Mouse (Mus musculus): ENCODE results near the gene Kcnh2. TPM values are rescaled to one million over a fixed set of nuclear protein-coding genes. Genes with fewer than 3 reads are reported as not detected.
A peak's percentile ranks its signal among the peaks of the same experiment; 100 is the strongest.

Gene Kcnh2
- polyA plus RNA-seq, 1 experiment from 2014 or later, result 11.9 TPM

GRCm38 (mm10) chr5:24347186-24347875 is 4.1 kb downstream of the Kcnh2 start:
- no peak for DNase-seq (ENCODE audit: low spot score)
- Histone ChIP-seq H3K4me2 (replicated peaks; ENCODE audit: low read depth, low read length) (peak overlapping the region; percentile 99), H3K9ac (ENCODE audit: low read depth, low read length) (no peak overlapping the region), H3K4me1 (replicated peaks; ENCODE audit: control insufficient read depth, insufficient read depth, low read length) (peaks cover 29% of the 10 kb centered on the region), H3K9me3 (ENCODE audit: control insufficient read depth, low read length) (no peaks in the 10 kb centered on the region), H3K27ac (ENCODE audit: low read depth, low read length) (no peak overlapping the region), H3K4me3 (ENCODE audit: low read depth, low read length) (no peak overlapping the region), H3K27me3 (ENCODE audit: control insufficient read depth, insufficient read depth, low read length) (peaks cover 12% of the 10 kb centered on the region; the same call in 1 of the 2 replicates), H3K36me3 (ENCODE audit: control insufficient read depth, insufficient read depth, low read length) (no peaks in the 10 kb centered on the region)
- WGBS, result 61% methylated on average over 7 of the region's 7 CpGs
- no peak for ATAC-seq (ENCODE audit: low FRiP score)

DNA sequence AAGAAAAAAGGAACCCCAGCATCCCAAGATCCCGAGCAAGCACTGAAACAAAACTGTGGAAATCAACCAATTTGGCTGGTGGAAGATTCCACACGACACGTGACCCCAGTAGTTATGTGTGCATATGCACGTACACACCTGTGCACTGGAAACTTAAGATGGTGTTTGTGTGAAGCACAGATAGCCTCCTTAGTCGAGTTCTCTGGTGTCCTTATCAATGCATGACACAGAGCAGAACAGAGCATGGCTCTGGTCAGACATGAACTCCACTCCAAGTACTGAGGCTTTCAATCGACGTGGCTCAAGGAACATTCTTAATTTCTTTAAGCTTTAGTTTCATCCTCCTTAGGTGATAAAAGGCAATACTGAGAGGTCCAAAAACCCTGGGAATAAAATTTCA is 5.1 kb downstream of the Kcnh2 start:
- Histone ChIP-seq H3K9ac (ENCODE audit: low read depth, low read length) (no peak overlapping the region), H3K36me3 (ENCODE audit: control insufficient read depth, insufficient read depth, low read length) (no peaks in the 10 kb centered on the region), H3K4me3 (ENCODE audit: low read depth, low read length) (no peak overlapping the region), H3K4me2 (replicated peaks; ENCODE audit: low read depth, low read length) (no peak overlapping the region), H3K27ac (ENCODE audit: low read depth, low read length) (no peak overlapping the region), H3K4me1 (replicated peaks; ENCODE audit: control insufficient read depth, insufficient read depth, low read length) (peaks cover 27% of the 10 kb centered on the region), H3K27me3 (ENCODE audit: control insufficient read depth, insufficient read depth, low read length) (peaks cover 12% of the 10 kb centered on the region; the same call in 1 of the 2 replicates), H3K9me3 (ENCODE audit: control insufficient read depth, low read length) (no peaks in the 10 kb centered on the region)
- 92% methylated on average over 7 of the region's 7 CpGs for WGBS
- no peak for DNase-seq (ENCODE audit: low spot score)
- no peak for ATAC-seq (ENCODE audit: low FRiP score)

DNA sequence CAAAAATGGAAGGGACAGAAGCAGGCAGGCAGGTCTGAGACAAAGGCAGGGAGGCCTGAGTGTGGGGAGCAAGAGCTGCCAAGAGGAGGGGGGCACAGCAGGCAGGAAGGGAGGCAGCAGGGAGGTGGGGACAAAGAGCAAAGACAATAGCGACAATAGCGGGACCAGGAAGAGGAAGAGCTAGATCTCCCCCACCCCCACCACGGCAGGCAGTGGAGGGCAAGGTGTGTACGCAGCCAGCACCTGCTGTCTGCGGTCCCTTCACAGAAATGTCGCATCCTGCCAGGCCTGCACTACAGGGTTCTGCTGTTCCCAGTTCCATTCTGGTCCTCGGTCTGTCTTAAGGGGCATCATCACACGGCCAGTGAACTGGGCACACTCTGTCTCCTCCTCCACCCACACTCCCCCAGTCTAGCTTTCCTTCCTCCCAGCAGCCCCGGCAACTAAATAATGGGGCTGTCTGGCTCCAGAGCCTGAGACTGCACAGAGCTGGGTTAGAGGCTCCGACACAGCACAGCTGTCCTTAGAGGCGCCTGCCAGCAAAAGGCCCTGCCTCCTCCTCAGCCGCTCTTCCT is 6.8 kb downstream of the Kcnh2 start:
- H3K4me1 ChIP-seq (replicated peaks; ENCODE audit: control insufficient read depth, insufficient read depth, low read length), result peaks cover 26% of the 10 kb centered on the region
- no peaks in the 10 kb centered on the region for H3K36me3 ChIP-seq (ENCODE audit: control insufficient read depth, insufficient read depth, low read length)
- no peaks in the 10 kb centered on the region for H3K9me3 ChIP-seq (ENCODE audit: control insufficient read depth, low read length)
- H3K27ac ChIP-seq (ENCODE audit: low read depth, low read length), result peak overlapping the region; percentile 100
- peak overlapping the region; percentile 69 for H3K9ac ChIP-seq (ENCODE audit: low read depth, low read length)
- ATAC-seq (ENCODE audit: low FRiP score) (peak; percentile 57), DNase-seq (ENCODE audit: low spot score) (peak; percentile 51)
- 13% methylated on average over 12 of the region's 12 CpGs for WGBS
- H3K4me2 ChIP-seq (replicated peaks; ENCODE audit: low read depth, low read length), result peak overlapping the region; percentile 20
- H3K4me3 ChIP-seq (ENCODE audit: low read depth, low read length), result 0 out of 2 replicates have a peak overlapping the region, but pooled peaks have one; percentile 12
- 0 out of 2 replicates have a peak, but pooled peaks cover 9% of the 10 kb centered on the region for H3K27me3 ChIP-seq (ENCODE audit: control insufficient read depth, insufficient read depth, low read length)

DNA sequence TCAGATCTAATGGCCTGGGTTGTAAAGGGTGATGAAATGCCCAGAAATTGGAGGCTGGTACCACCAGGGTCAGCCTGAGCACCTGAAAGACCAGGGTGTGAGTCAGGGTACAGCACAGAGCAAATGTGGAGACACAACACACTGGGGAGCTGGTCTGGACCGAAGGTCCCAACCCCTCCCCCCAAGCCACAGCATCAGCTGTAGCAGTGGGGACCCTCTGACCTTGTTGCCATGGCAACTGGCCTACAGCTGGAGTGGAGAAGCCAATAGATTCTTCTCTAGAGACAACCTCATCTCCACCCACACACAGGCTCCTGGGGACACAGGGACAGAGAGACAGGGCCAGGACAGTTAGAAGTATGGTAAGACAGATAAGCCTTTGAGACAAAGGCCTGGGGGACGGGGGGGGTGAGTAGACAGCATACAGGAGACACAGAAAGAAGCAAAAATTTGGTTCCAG is 7.4 kb downstream of the Kcnh2 start:
- H3K4me3 ChIP-seq (ENCODE audit: low read depth, low read length), result 0 out of 2 replicates have a peak overlapping the region, but pooled peaks have one; percentile 12
- peak overlapping the region; percentile 69 for H3K9ac ChIP-seq (ENCODE audit: low read depth, low read length)
- H3K27me3 ChIP-seq (ENCODE audit: control insufficient read depth, insufficient read depth, low read length), result 0 out of 2 replicates have a peak, but pooled peaks cover 5% of the 10 kb centered on the region
- H3K9me3 ChIP-seq (ENCODE audit: control insufficient read depth, low read length), result no peaks in the 10 kb centered on the region
- ATAC-seq (ENCODE audit: low FRiP score) (peak; percentile 84), DNase-seq (ENCODE audit: low spot score) (peak; percentile 92)
- no peaks in the 10 kb centered on the region for H3K36me3 ChIP-seq (ENCODE audit: control insufficient read depth, insufficient read depth, low read length)
- H3K4me1 ChIP-seq (replicated peaks; ENCODE audit: control insufficient read depth, insufficient read depth, low read length), result peaks cover 26% of the 10 kb centered on the region
- WGBS, result 3% methylated on average over 2 of the region's 2 CpGs
- H3K4me2 ChIP-seq (replicated peaks; ENCODE audit: low read depth, low read length), result peak overlapping the region; percentile 26
- peak overlapping the region; percentile 100 for H3K27ac ChIP-seq (ENCODE audit: low read depth, low read length)

DNA sequence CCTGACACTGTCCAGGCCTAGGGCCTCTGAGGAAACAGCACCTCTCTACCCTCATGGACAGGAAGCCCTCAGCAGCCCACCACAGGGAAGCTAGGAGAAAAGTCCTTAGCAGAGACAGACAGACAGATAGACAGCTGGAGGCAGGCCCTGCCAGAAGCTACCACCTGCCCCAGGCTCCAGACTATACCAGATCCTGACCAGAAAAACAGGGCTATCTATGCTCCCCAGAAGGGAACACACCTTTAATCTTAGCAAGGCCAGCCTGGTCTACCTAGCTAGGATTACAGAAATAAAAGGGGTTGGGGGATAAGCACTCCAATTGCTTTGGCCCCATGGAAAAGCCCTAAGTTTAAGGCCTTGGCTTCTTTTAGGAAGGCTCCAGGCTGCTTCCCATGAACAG is 8.0 kb downstream of the Kcnh2 start:
- H3K9ac ChIP-seq (ENCODE audit: low read depth, low read length), result peak overlapping the region; percentile 29; the same call in 1 of the 2 replicates
- H3K27ac ChIP-seq (ENCODE audit: low read depth, low read length), result peak overlapping the region; percentile 100
- no peaks in the 10 kb centered on the region for H3K36me3 ChIP-seq (ENCODE audit: control insufficient read depth, insufficient read depth, low read length)
- H3K4me3 ChIP-seq (ENCODE audit: low read depth, low read length), result no peak overlapping the region
- H3K9me3 ChIP-seq (ENCODE audit: control insufficient read depth, low read length), result no peaks in the 10 kb centered on the region
- ATAC-seq (ENCODE audit: low FRiP score), result no peak
- no peaks in the 10 kb centered on the region for H3K27me3 ChIP-seq (ENCODE audit: control insufficient read depth, insufficient read depth, low read length)
- no peak overlapping the region; the same call in 1 of the 2 replicates for H3K4me2 ChIP-seq (replicated peaks; ENCODE audit: low read depth, low read length)
- DNase-seq (ENCODE audit: low spot score), result no peak
- peaks cover 23% of the 10 kb centered on the region for H3K4me1 ChIP-seq (replicated peaks; ENCODE audit: control insufficient read depth, insufficient read depth, low read length)

DNA sequence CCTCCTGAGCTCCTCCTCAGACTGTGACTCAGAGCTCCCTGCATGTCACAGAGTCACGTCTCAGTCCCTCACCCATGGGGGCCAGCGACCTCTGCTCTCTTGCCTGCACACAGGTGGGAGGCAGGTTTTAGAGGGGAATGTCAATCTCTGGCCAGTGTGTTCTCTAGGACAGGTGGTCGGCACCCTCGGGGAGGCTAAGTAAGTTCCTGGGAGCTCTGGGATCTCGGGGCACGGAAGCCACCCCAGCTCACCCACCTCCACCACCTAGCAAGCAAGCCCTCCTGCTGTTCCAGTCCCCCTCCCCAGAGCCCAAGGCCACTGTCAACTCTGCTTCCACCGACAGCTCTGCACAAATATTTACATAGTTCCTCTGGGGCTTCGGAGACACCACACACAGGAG is 8.4 kb downstream of the Kcnh2 start:
- Histone ChIP-seq H3K27me3 (ENCODE audit: control insufficient read depth, insufficient read depth, low read length) (no peaks in the 10 kb centered on the region), H3K4me3 (ENCODE audit: low read depth, low read length) (no peak overlapping the region), H3K4me1 (replicated peaks; ENCODE audit: control insufficient read depth, insufficient read depth, low read length) (peaks cover 23% of the 10 kb centered on the region), H3K36me3 (ENCODE audit: control insufficient read depth, insufficient read depth, low read length) (no peaks in the 10 kb centered on the region), H3K9me3 (ENCODE audit: control insufficient read depth, low read length) (no peaks in the 10 kb centered on the region), H3K9ac (ENCODE audit: low read depth, low read length) (0 out of 2 replicates have a peak overlapping the region, but pooled peaks have one; percentile 16), H3K27ac (ENCODE audit: low read depth, low read length) (peak overlapping the region; percentile 100), H3K4me2 (replicated peaks; ENCODE audit: low read depth, low read length) (no peak overlapping the region)
- no peak for ATAC-seq (ENCODE audit: low FRiP score)
- 49% methylated on average over 8 of the region's 8 CpGs for WGBS
- no peak for DNase-seq (ENCODE audit: low spot score)

GRCm38 (mm10) chr5:24342205-24342963 is 9.0 kb downstream of the Kcnh2 start:
- peak overlapping the region; percentile 15; the same call in 1 of the 2 replicates for H3K9ac ChIP-seq (ENCODE audit: low read depth, low read length)
- WGBS, result 78% methylated on average over 14 of the region's 14 CpGs

DNA sequence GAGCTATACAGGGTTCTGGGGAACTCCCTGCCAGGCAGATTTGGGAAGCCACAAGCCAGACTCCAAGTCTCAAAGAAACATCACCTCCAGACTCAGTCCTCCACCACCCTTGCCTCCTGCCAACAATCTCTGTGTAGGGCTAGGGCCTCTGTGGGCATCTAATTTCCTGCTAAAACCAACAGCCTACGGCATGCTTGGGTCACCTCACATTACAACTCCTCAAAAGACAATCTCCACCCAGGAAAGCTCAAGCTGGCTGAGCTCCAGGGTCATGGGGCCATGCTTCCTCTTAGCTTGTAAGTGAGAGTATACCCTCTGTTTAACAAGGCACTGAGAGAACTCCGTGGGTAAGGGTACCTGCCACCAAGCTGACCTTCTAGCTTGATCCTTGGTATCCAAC is 13.6 kb downstream of the Kcnh2 start:
- 81% methylated on average over 2 of the region's 2 CpGs for WGBS
- no peak for DNase-seq (ENCODE audit: low spot score)
- H3K4me1 ChIP-seq (replicated peaks; ENCODE audit: control insufficient read depth, insufficient read depth, low read length), result peaks cover 14% of the 10 kb centered on the region
- H3K9ac ChIP-seq (ENCODE audit: low read depth, low read length), result no peak overlapping the region
- H3K27ac ChIP-seq (ENCODE audit: low read depth, low read length), result no peak overlapping the region
- no peak overlapping the region for H3K4me3 ChIP-seq (ENCODE audit: low read depth, low read length)
- no peaks in the 10 kb centered on the region for H3K36me3 ChIP-seq (ENCODE audit: control insufficient read depth, insufficient read depth, low read length)
- ATAC-seq (ENCODE audit: low FRiP score), result no peak
- no peaks in the 10 kb centered on the region for H3K9me3 ChIP-seq (ENCODE audit: control insufficient read depth, low read length)
- no peaks in the 10 kb centered on the region for H3K27me3 ChIP-seq (ENCODE audit: control insufficient read depth, insufficient read depth, low read length)
- no peak overlapping the region for H3K4me2 ChIP-seq (replicated peaks; ENCODE audit: low read depth, low read length)

More at GRCm38 (mm10) chr5:24342205-24342963, 9.0 kb downstream of the Kcnh2 start:
- peak overlapping the region; percentile 100 for H3K27ac ChIP-seq (ENCODE audit: low read depth, low read length)
- no peak overlapping the region for H3K4me2 ChIP-seq (replicated peaks; ENCODE audit: low read depth, low read length)
- H3K4me1 ChIP-seq (replicated peaks; ENCODE audit: control insufficient read depth, insufficient read depth, low read length), result peaks cover 24% of the 10 kb centered on the region
- H3K36me3 ChIP-seq (ENCODE audit: control insufficient read depth, insufficient read depth, low read length), result no peaks in the 10 kb centered on the region
- no peak for DNase-seq (ENCODE audit: low spot score)
- no peaks in the 10 kb centered on the region for H3K9me3 ChIP-seq (ENCODE audit: control insufficient read depth, low read length)
- no peak overlapping the region for H3K4me3 ChIP-seq (ENCODE audit: low read depth, low read length)
- H3K27me3 ChIP-seq (ENCODE audit: control insufficient read depth, insufficient read depth, low read length), result no peaks in the 10 kb centered on the region
- ATAC-seq (ENCODE audit: low FRiP score), result no peak
